In the genomic region with DNA sequence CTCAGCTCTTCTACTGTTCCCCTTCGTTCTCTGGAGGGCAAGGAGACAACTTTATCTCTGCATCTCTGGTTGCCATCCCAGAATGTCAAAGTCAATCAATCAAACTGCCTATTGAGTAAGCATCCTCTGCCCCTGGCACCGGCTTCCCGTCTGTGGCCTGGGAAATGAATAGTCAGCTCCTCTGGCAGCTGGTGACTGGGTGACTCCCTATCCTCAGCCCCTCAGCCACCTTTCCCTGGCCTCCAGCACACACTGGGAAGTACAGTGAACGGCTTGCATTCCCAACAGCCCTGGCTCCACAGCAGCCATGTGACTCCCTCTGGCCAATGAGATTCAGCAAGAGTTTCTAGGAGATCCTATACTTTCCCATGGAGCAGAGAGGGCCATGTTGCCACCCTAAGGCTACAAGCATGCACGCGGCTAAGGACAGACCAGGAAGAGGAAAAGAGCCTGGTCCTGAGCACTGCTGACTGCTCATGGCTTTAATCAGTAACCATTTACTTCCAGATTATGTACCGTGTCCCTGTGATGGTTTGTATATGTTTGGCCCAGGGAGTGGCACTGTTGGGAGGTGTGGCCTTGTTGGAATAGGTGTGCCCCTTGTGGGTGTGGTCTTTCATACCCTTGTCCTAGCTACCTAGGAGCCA, we compare ENCODE assay signal across 13 mouse cellular contexts.
A peak's percentile ranks its signal among the peaks of the same experiment; 100 is the strongest.
DNase-seq lines count a peak whose midpoint lies in the region; ATAC-seq and TF ChIP-seq lines count a peak whose summit lies in the region.
"Had no signal": no experiment of that assay in that cellular context is flagged by ENCODE, and none has a peak within 500 bp of the region (broad histone marks: within the 10 kb centered on the region; RNA-seq: fewer than 3 reads in every experiment).

No protein-coding gene starts in this region.

- no peaks in the 10 kb centered on the region for H3K9me3 ChIP-seq in liver, embryonic 12.5 days (replicated peaks)
- H3K9me3 ChIP-seq: forebrain, embryonic 15.5 days had no signal

- H3K4me2 ChIP-seq in liver, embryonic 12.5 days = no peak overlapping the region
- H3K4me2 ChIP-seq in myocyte (ENCODE audit: low read depth) = no peak overlapping the region
- H3K4me2 ChIP-seq: forebrain, embryonic 15.5 days had no signal

- no peak overlapping the region for H3K27ac ChIP-seq in liver, adult 2 months (replicated peaks; ENCODE audit: insufficient read depth, low read depth, low read length)
- no peak overlapping the region for H3K27ac ChIP-seq in liver, embryonic 12.5 days
- H3K27ac ChIP-seq: forebrain, embryonic 15.5 days; heart, adult 2 months; macrophage had no signal

- TF ChIP-seq CTCF in liver, adult 2 months (IDR thresholded peaks at IDR 0.05; ENCODE audit: low read depth, low read length) = no peak

- no peak overlapping the region for H3ac ChIP-seq in myocyte (ENCODE audit: control insufficient read depth, insufficient read length)

- TF ChIP-seq POLR2A in liver, adult 2 months (IDR thresholded peaks at IDR 0.05; ENCODE audit: extremely low read depth, insufficient read depth, low read length) = no peak
- no peak for TF ChIP-seq POLR2A in myocyte (IDR thresholded peaks at IDR 0.05; ENCODE audit: insufficient read length, low read depth)

- no peak for ATAC-seq in liver, embryonic 12.5 days
- ATAC-seq: forebrain, embryonic 15.5 days had no signal

- peaks cover 8% of the 10 kb centered on the region for H3K4me1 ChIP-seq in liver, adult 2 months (ENCODE audit: control insufficient read depth, insufficient read depth, low read length)
- H3K4me1 ChIP-seq in liver, embryonic 12.5 days = no peaks in the 10 kb centered on the region

- H3K4me3 ChIP-seq in liver, adult 2 months (ENCODE audit: insufficient read depth, low read depth, low read length) = no peak overlapping the region
- H3K4me3 ChIP-seq in liver, embryonic 12.5 days = no peak overlapping the region
- H3K4me3 ChIP-seq in myocyte = no peak overlapping the region
- H3K4me3 ChIP-seq: forebrain, embryonic 15.5 days; heart, adult 2 months had no signal

- H3K9ac ChIP-seq in liver, adult 2 months (ENCODE audit: low read depth, low read length) = no peak overlapping the region
- no peak overlapping the region for H3K9ac ChIP-seq in liver, embryonic 12.5 days
- H3K9ac ChIP-seq: forebrain, embryonic 15.5 days had no signal

- no peaks in the 10 kb centered on the region for H3K36me3 ChIP-seq in liver, adult 2 months (ENCODE audit: control insufficient read depth, insufficient read depth, low read length)
- H3K36me3 ChIP-seq in liver, embryonic 12.5 days = no peaks in the 10 kb centered on the region
- no peaks in the 10 kb centered on the region for H3K36me3 ChIP-seq in myocyte (ENCODE audit: control insufficient read depth, insufficient read depth)
- H3K36me3 ChIP-seq: forebrain, embryonic 15.5 days had no signal

- peak; percentile 83 for DNase-seq in liver, adult 2 months (ENCODE audit: extremely low read depth, low read depth, low spot score)
- peak; percentile 90 for DNase-seq in Muller cell, postnatal 12 days (ENCODE audit: inconsistent ontology term)
- DNase-seq in adrenal gland, postnatal 36 days = peak; percentile 55 to 66
- no peak for DNase-seq in frontal cortex, postnatal 14 days (ENCODE audit: low spot score in 2 of 2)
- DNase-seq in thymus, postnatal 36 days = no peak
- DNase-seq in thymus, postnatal 4 days = no peak
- DNase-seq: heart, adult 2 months; heart, postnatal 4 days; kidney, postnatal 14 days had no signal

- WGBS in liver, adult 2 months = 22% methylated on average over 7 of the region's 7 CpGs
- WGBS in liver, embryonic 12.5 days (ENCODE audit: insufficient replicate concordance) = 58% methylated on average over 7 of the region's 7 CpGs

- H3K27me3 ChIP-seq in liver, adult 2 months (ENCODE audit: control insufficient read depth, insufficient read depth, low read length) = no peaks in the 10 kb centered on the region
- H3K27me3 ChIP-seq in liver, embryonic 12.5 days (replicated peaks) = peaks cover 2% of the 10 kb centered on the region; the same call in 1 of the 2 replicates
- no peaks in the 10 kb centered on the region for H3K27me3 ChIP-seq in myocyte (ENCODE audit: control insufficient read depth, insufficient read depth, insufficient read length)
- H3K27me3 ChIP-seq: forebrain, embryonic 15.5 days had no signal

- no peaks in the 10 kb centered on the region for H3K79me2 ChIP-seq in liver, adult 2 months (ENCODE audit: control insufficient read depth, insufficient read depth, low read length)
- no peaks in the 10 kb centered on the region for H3K79me2 ChIP-seq in myocyte (ENCODE audit: control insufficient read depth, insufficient read depth)

TF ChIP-seq in myocyte, 11 proteins besides CTCF, POLR2A, EP300 and RAD21:
- TF ChIP-seq USF1 (IDR thresholded peaks at IDR 0.05; ENCODE audit: low read depth) (peak; percentile 67), SRF (IDR thresholded peaks at IDR 0.05; ENCODE audit: control insufficient read depth, insufficient read length, low read depth) (no peak)

Comparison
In these comparisons a context has a peak if more than half of its experiments do, and no peak if none do; other contexts are left out.
1. DNase-seq: peak in liver, adult 2 months (single experiment), Muller cell, postnatal 12 days (single experiment) and adrenal gland, postnatal 36 days (2 of 2); none in frontal cortex, postnatal 14 days (0 of 2), thymus, postnatal 36 days (0 of 2) and thymus, postnatal 4 days (single experiment).